Mouse (Mus musculus) megakaryocyte, embryonic 14.5 days (primary cell): Measurements from ENCODE around the gene Als2.

Source experiments
- FLI1 ChIP-seq: IDR thresholded peaks from 2 replicates; pipeline ENCODE4 v1.6.1; 2012; ENCODE audit warnings: low read length, inconsistent platforms, mixed read lengths
- GATA1 ChIP-seq: IDR thresholded peaks from 3 replicates; pipeline ENCODE4 v1.6.1; 2012; ENCODE audit warnings: mixed read lengths, low read length, inconsistent platforms, borderline replicate concordance

- TF ChIP-seq GATA1 (no peak), FLI1 (no peak)
These were observed 16.4 kb upstream of the Als2 start for GRCm38 (mm10) chr1:59253301-59253909.
